Mouse (Mus musculus) midbrain, embryonic 11.5 days (tissue): Measurements from ENCODE around the gene Olfr312. TPM values are rescaled to one million over a fixed set of nuclear protein-coding genes. Genes with fewer than 3 reads are reported as not detected.

Experiments
- ATAC-seq: fragments of 200-750 bp; cut with Nextera tagmentation; 2 replicates; pipeline ENCODE4 v1.8.0; 2017; ENCODE audit warnings: moderate TSS enrichment, moderate library complexity; ENCODE audit not compliant: low FRiP score
- DNase-seq: peaks from one replicate; pipeline ENCODE4 v3.0.0; 2015; ENCODE audit warnings: low spot score; ENCODE audit errors: missing footprints
- H3K27ac ChIP-seq: fragments of 300-500 bp; sonication (generic); 2 replicates; pipeline ENCODE4 v1.5.1; 2014; ENCODE audit warnings: low read depth, low read length
- H3K27me3 ChIP-seq: fragments of 300-500 bp; sonication (generic); 2 replicates; pipeline ENCODE4 v1.6.1; 2014; ENCODE audit warnings: mild to moderate bottlenecking, low read length, moderate library complexity, mixed read lengths; ENCODE audit not compliant: control insufficient read depth, insufficient read depth
- H3K36me3 ChIP-seq: fragments of 300-500 bp; sonication (generic); 2 replicates; pipeline ENCODE4 v1.6.1; 2014; ENCODE audit warnings: mild to moderate bottlenecking, low read length, moderate library complexity, mixed read lengths; ENCODE audit not compliant: control insufficient read depth, insufficient read depth
- H3K4me1 ChIP-seq: fragments of 300-500 bp; sonication (generic); 2 replicates; pipeline ENCODE4 v1.6.1; 2014; ENCODE audit warnings: low read length; ENCODE audit not compliant: control insufficient read depth, insufficient read depth
- H3K4me2 ChIP-seq: fragments of 300-500 bp; sonication (generic); 2 replicates; pipeline ENCODE4 v1.6.1; 2014; ENCODE audit warnings: mild to moderate bottlenecking, moderate library complexity
- H3K4me3 ChIP-seq: fragments of 300-500 bp; sonication (generic); 2 replicates; pipeline ENCODE4 v1.5.1; 2014; ENCODE audit warnings: low read depth, low read length
- H3K9ac ChIP-seq: fragments of 300-500 bp; sonication (generic); 2 replicates; pipeline ENCODE4 v1.6.1; 2014; ENCODE audit warnings: low read length
- H3K9me3 ChIP-seq: fragments of 300-500 bp; sonication (generic); 2 replicates; pipeline ENCODE4 v1.6.1; 2016; ENCODE audit warnings: low read length; ENCODE audit not compliant: control insufficient read depth
- WGBS: fragments of 180-500 bp; shearing (Covaris S2); extraction: QIAGEN DNeasy Blood & Tissue Kit; methylation state at CpG from one replicate; pipeline ENCODE4 v1.1.7; 2014; 5-methylcytosine and 5-hydroxymethylcytosine counted together
- polyA plus RNA-seq: library from polyadenylated mRNA; unstranded; fragments of >200 nt; fragmentation: Nextera tagmentation; extraction: Ambion mirVana; gene quantifications from 2 replicates; pipeline ENCODE4 v1.2.1, GENCODE M21; 2014

Olfr312 gene
- polyA plus RNA-seq, 1 experiment from 2014 or later: not detected

DNA sequence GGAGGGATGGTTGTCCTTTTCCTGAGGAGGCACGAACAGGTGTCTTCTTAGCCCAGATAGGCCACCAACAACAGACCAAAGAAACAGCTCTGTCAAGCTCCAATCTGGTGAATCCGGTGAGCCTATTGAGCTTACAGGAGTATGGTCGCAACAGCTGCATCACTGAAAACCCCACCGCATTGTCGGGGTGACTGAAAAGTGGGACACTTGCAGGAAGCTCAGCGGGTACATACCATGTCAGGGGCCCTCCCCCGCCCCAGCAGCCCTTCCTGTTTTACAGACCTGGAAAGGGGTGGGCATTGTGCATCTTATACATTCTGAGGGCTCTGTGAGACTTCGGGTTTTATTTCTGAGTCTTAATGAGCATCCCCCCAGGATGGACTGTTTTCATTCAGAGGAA lies 54.7 kb downstream of the Olfr312 start:
- DNase-seq (no peak), ATAC-seq (no peak)
- no peak overlapping the region for H3K27ac ChIP-seq
- H3K9ac ChIP-seq: no peak overlapping the region
- H3K4me1 ChIP-seq: no peaks in the 10 kb centered on the region
- H3K9me3 ChIP-seq: no peaks in the 10 kb centered on the region
- H3K4me2 ChIP-seq: no peak overlapping the region
- no peak overlapping the region for H3K4me3 ChIP-seq
- H3K27me3 ChIP-seq: no peaks in the 10 kb centered on the region
- WGBS: 87% methylated on average over 8 of the region's 8 CpGs
- H3K36me3 ChIP-seq: peaks cover 4% of the 10 kb centered on the region

Other genes starting within 250 kb of the Olfr312 start
- not detected in 2 replicates for gene Olfr324, start 234.1 kb upstream of the Olfr312 start, polyA plus RNA-seq
- gene 2210407C18Rik, start 213.2 kb upstream of the Olfr312 start, polyA plus RNA-seq: not detected in 2 replicates
- gene Olfr323, start 198.7 kb upstream of the Olfr312 start, polyA plus RNA-seq: not detected in 2 replicates
- 0.10 and 0.63 TPM in 2 replicates for gene Trim58, start 188.8 kb upstream of the Olfr312 start, polyA plus RNA-seq
- gene Olfr322, start 170.5 kb upstream of the Olfr312 start, polyA plus RNA-seq: 0.07 TPM in 1 of 2 replicates, not detected in the other
- gene Olfr320, start 148.1 kb upstream of the Olfr312 start, polyA plus RNA-seq: not detected in 2 replicates
- gene Olfr319, start 130.1 kb upstream of the Olfr312 start, polyA plus RNA-seq: not detected in 2 replicates
- gene Olfr318, start 105.2 kb upstream of the Olfr312 start, polyA plus RNA-seq: not detected in 2 replicates
- 0.04 and 0.15 TPM in 2 replicates for gene Olfr317, start 90.0 kb upstream of the Olfr312 start, polyA plus RNA-seq
- not detected in 2 replicates for gene Olfr316, start 76.5 kb upstream of the Olfr312 start, polyA plus RNA-seq
- not detected in 2 replicates for gene Olfr315, start 56.0 kb upstream of the Olfr312 start, polyA plus RNA-seq
- gene Olfr314, start 46.3 kb upstream of the Olfr312 start, polyA plus RNA-seq: not detected in 2 replicates
- gene Fam183b, start 27.3 kb upstream of the Olfr312 start, polyA plus RNA-seq: 3.6 and 5.4 TPM in 2 replicates
- gene Olfr313, start 14.2 kb upstream of the Olfr312 start, polyA plus RNA-seq: not detected in 2 replicates
- not detected in 2 replicates for gene Olfr311, start 10.0 kb downstream of the Olfr312 start, polyA plus RNA-seq
- 15.6 and 16.9 TPM in 2 replicates for gene Gm12258, start 17.9 kb downstream of the Olfr312 start, polyA plus RNA-seq
- 13.4 and 13.6 TPM in 2 replicates for gene 2810021J22Rik, start 38.0 kb downstream of the Olfr312 start, polyA plus RNA-seq
- 6.4 and 7.3 TPM in 2 replicates for gene Zfp39, start 75.0 kb downstream of the Olfr312 start, polyA plus RNA-seq
- not detected in 2 replicates for gene Btnl10, start 88.7 kb downstream of the Olfr312 start, polyA plus RNA-seq
- 354 and 381 TPM in 2 replicates for gene Rnf187, start 109.7 kb downstream of the Olfr312 start, polyA plus RNA-seq
- 99.9 and 101 TPM in 2 replicates for gene Hist3h2ba, start 119.7 kb downstream of the Olfr312 start, polyA plus RNA-seq
- gene Hist3h2a, start 125.4 kb downstream of the Olfr312 start, polyA plus RNA-seq: 57.8 and 61.8 TPM in 2 replicates
- 0.45 and 0.62 TPM in 2 replicates for gene Trim17, start 125.4 kb downstream of the Olfr312 start, polyA plus RNA-seq
- gene Trim11, start 148.9 kb downstream of the Olfr312 start, polyA plus RNA-seq: 17.6 and 18.5 TPM in 2 replicates